Mouse (Mus musculus) bone marrow, adult 2 months (tissue): ENCODE measurements around the gene Inpp4b.

Source experiments
- CTCF ChIP-seq: fragments of 200-500 bp; IDR thresholded peaks from 2 replicates; pipeline ENCODE4 v1.5.1; 2011; ENCODE audit warnings: low read length, control low read depth; ENCODE audit not compliant: control insufficient read depth, insufficient read depth
- POLR2A ChIP-seq: fragments of 200-500 bp; IDR thresholded peaks from 2 replicates; pipeline ENCODE4 v1.6.1; 2011; ENCODE audit warnings: low read depth, mild to moderate bottlenecking, control low read depth, low read length, borderline replicate concordance; ENCODE audit not compliant: control insufficient read depth

DNA sequence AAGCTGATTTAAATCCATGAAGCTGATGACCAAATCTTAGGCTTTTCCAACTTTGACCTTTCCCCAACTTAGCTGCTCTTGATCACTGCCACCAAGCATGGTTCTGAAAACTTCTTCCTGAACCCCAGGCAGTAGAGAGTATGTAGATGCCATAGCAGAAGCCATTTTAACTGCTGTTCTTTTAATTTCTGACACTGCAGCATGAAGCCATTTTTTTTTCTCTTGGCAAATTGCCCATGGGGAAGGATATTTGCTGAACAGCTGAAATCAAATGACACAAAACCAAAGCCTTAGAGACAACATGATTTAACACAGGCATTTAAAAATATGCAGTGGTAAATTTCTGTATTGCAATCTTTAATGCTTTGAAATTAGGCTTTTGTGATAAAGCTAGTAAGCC lies 56.7 kb downstream of the Inpp4b start:
- TF ChIP-seq POLR2A (no peak), CTCF (no peak)
